Mouse (Mus musculus) testis, adult 2 months (tissue): ENCODE measurements around the gene Ilkap.

Experiments used
- CTCF ChIP-seq: fragments of 200-500 bp; IDR thresholded peaks from 2 replicates; pipeline ENCODE4 v1.5.1; 2012; ENCODE audit warnings: low read depth, mild to moderate bottlenecking, inconsistent platforms, low read length, moderate library complexity; ENCODE audit not compliant: control insufficient read depth, insufficient read depth, insufficient replicate concordance
- POLR2A ChIP-seq: fragments of 200-500 bp; IDR thresholded peaks from 2 replicates; pipeline ENCODE4 v1.6.1; 2012; ENCODE audit warnings: low read depth, mild to moderate bottlenecking, inconsistent platforms, low read length, moderate library complexity; ENCODE audit not compliant: control insufficient read depth

DNA sequence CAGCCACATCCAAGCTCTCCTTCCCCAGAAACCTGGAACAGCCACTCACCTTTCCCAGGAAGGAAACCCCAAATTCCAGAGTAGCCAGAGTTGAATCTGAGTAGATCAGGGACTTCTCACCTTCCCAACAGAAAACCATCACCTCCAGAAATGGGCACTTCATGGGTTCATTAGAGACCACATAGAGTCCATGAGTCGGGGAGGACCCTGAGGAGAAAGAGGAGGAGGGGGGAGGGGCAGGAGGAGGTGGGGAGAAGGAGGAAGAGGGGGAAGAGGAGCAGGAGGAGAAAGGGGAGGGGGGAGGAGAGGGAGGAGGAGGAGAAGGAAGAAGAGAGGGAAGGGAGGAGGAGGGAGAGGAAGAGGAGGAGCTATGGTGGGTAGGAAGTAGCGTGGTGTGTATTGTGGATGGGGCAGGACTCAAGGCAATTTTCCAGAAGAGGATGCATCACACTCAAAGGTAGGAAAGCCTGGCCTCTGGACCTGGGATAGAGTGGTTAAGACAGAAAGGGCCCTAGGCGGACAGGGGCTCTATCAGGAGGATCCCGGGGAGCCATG, 73.0 kb downstream of the Ilkap start:
- TF ChIP-seq CTCF = no peak
- TF ChIP-seq POLR2A = no peak
